In the genomic region with DNA sequence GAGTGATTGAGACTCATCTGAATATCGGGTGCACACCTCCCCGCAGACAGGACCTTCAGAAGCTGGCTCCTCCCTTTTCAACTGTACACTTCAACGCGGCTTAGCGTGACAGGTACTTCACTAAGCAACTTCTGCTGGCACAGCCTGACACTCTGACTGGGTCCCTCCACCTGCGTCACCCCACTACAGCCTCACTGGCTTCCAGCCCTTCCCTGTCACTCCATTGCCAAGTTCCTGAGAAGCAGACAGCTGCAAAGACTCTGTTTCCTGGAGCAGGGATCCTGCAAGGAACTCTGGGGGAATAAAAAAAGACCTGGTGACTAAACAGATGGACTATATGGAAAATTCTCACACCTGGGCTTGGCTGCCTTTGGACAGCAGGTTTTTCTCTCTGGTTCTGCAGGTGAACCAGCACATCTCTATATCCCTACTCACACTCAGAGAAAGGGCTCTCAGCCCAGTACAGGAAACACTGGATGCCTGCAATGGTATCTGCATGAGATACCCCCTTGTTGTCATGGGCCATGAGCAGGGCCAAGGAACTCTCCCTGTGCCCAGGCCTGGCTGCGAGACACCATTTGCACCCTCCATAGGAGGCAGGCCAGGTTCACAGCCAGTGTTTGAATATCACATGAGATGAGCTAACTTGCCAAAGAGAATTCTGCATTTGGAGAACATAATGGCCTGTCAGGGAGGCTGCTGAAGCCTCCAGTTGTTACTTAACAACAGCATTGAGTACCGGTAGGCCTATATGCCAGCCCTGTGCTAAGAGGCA, we compare ENCODE assay signal across 7 mouse cellular contexts. TPM values are rescaled to one million over a fixed set of nuclear protein-coding genes. Genes with fewer than 3 reads are reported as not detected.
DNase-seq lines count a peak whose midpoint lies in the region; ATAC-seq and TF ChIP-seq lines count a peak whose summit lies in the region.

No protein-coding gene starts in this region.

- no peak for ATAC-seq in kidney, embryonic 15.5 days (replicated peaks; ENCODE audit: low FRiP score)
- peak; percentile 84 for ATAC-seq in heart, postnatal 0 days (ENCODE audit: insufficient read depth, low read depth)
- peak; percentile 88 for ATAC-seq in lung, postnatal 0 days

- peak; percentile 45 for DNase-seq in kidney, adult 11 months
- peak; percentile 57 for DNase-seq in gastrocnemius, postnatal 14 days
- peak; percentile 91 for DNase-seq in heart, postnatal 0 days (ENCODE audit: low spot score)
- DNase-seq in lung, postnatal 0 days (ENCODE audit: low spot score) = peak; percentile 86
- DNase-seq in embryo, embryonic 10.5 days (ENCODE audit: low spot score) = no peak
- no peak for DNase-seq in retina, postnatal 1 day

- intact Hi-C loops in gastrocnemius, postnatal 14 days (cut with DNase I; ENCODE audit: low total_unique reads) = no loop called here

- no peak overlapping the region for H3K4me2 ChIP-seq in kidney, embryonic 15.5 days
- H3K4me2 ChIP-seq in heart, postnatal 0 days (ENCODE audit: low read depth, low read length) = peak overlapping the region; percentile 17; the same call in 1 of the 2 replicates
- H3K4me2 ChIP-seq in lung, postnatal 0 days (replicated peaks; ENCODE audit: low read depth, low read length) = no peak overlapping the region

- no peaks in the 10 kb centered on the region for H3K9me3 ChIP-seq in kidney, embryonic 15.5 days (replicated peaks)
- no peaks in the 10 kb centered on the region for H3K9me3 ChIP-seq in heart, postnatal 0 days (replicated peaks; ENCODE audit: control insufficient read depth, low read length)
- H3K9me3 ChIP-seq in lung, postnatal 0 days (ENCODE audit: low read length) = no peaks in the 10 kb centered on the region

- TF ChIP-seq EP300 in heart, postnatal 0 days (IDR thresholded peaks at IDR 0.05; ENCODE audit: low read depth) = no peak
- TF ChIP-seq EP300 in lung, postnatal 0 days (IDR thresholded peaks at IDR 0.05) = no peak

- WGBS in kidney, embryonic 15.5 days = 75% methylated on average over 8 of the region's 8 CpGs
- 37% methylated on average over 8 of the region's 8 CpGs for WGBS in heart, postnatal 0 days
- 56% methylated on average over 8 of the region's 8 CpGs for WGBS in lung, postnatal 0 days

- H3K36me3 ChIP-seq in kidney, embryonic 15.5 days = peaks cover 13% of the 10 kb centered on the region
- H3K36me3 ChIP-seq in heart, postnatal 0 days (replicated peaks; ENCODE audit: control insufficient read depth, insufficient read depth, low read length) = peaks cover 18% of the 10 kb centered on the region
- no peaks in the 10 kb centered on the region for H3K36me3 ChIP-seq in lung, postnatal 0 days (ENCODE audit: insufficient read depth, low read length)

- no peak overlapping the region for H3K4me3 ChIP-seq in kidney, embryonic 15.5 days (replicated peaks)
- no peak overlapping the region for H3K4me3 ChIP-seq in heart, postnatal 0 days (ENCODE audit: low read depth, low read length)
- H3K4me3 ChIP-seq in lung, postnatal 0 days (ENCODE audit: low read depth, low read length) = no peak overlapping the region

- no peak overlapping the region; the same call in 1 of the 2 replicates for H3K27ac ChIP-seq in kidney, embryonic 15.5 days
- H3K27ac ChIP-seq in heart, postnatal 0 days (ENCODE audit: low read depth) = peak overlapping the region; percentile 77
- H3K27ac ChIP-seq in lung, postnatal 0 days (ENCODE audit: low read length) = no peak overlapping the region

- H3K27me3 ChIP-seq in kidney, embryonic 15.5 days = no peaks in the 10 kb centered on the region
- H3K27me3 ChIP-seq in heart, postnatal 0 days (ENCODE audit: control insufficient read depth, insufficient read depth, low read length) = no peaks in the 10 kb centered on the region
- H3K27me3 ChIP-seq in lung, postnatal 0 days (replicated peaks; ENCODE audit: insufficient read depth, low read length) = 0 out of 2 replicates have a peak, but pooled peaks cover 4% of the 10 kb centered on the region

- TF ChIP-seq CTCF in heart, postnatal 0 days (IDR thresholded peaks at IDR 0.05; ENCODE audit: low read depth) = no peak
- TF ChIP-seq CTCF in lung, postnatal 0 days (IDR thresholded peaks at IDR 0.05) = no peak

- H3K9ac ChIP-seq in kidney, embryonic 15.5 days = no peak overlapping the region
- no peak overlapping the region; the same call in 1 of the 2 replicates for H3K9ac ChIP-seq in heart, postnatal 0 days (replicated peaks; ENCODE audit: low read depth, low read length)
- H3K9ac ChIP-seq in lung, postnatal 0 days (replicated peaks; ENCODE audit: low read depth) = no peak overlapping the region

- peaks cover 44% of the 10 kb centered on the region for H3K4me1 ChIP-seq in kidney, embryonic 15.5 days
- peaks cover 41% of the 10 kb centered on the region for H3K4me1 ChIP-seq in heart, postnatal 0 days (ENCODE audit: control insufficient read depth, insufficient read depth)
- peaks cover 5% of the 10 kb centered on the region; the same call in 1 of the 2 replicates for H3K4me1 ChIP-seq in lung, postnatal 0 days (ENCODE audit: insufficient read depth, low read depth, low read length)

RNA-seq across cellular contexts. Expression of a gene that starts 44.3 kb away (rescaled TPM):
- 3.0 and 3.2 TPM in 2 replicates for polyA plus RNA-seq in kidney, embryonic 15.5 days (2015; fragmentation: Nextera tagmentation; extraction: Ambion mirVana)
- total RNA-seq in gastrocnemius, postnatal 14 days (2021) = 10 to 100 TPM; 12.1 to 15.0 TPM
- total RNA-seq in heart, postnatal 0 days (2014; rRNA removed; ENCODE audit: low replicate concordance) = 33.6 and 36.8 TPM in 2 replicates
- 1.4 and 1.7 TPM in 2 replicates for polyA plus RNA-seq in heart, postnatal 0 days (2015; fragmentation: Nextera tagmentation; extraction: Ambion mirVana)
- polyA plus RNA-seq in lung, postnatal 0 days (2015; fragmentation: Nextera tagmentation; extraction: Ambion mirVana) = 2.2 and 2.3 TPM in 2 replicates

Comparison
In these comparisons a context has a peak if more than half of its experiments do, and no peak if none do; other contexts are left out.
1. DNase-seq: peak in kidney, adult 11 months (single experiment), gastrocnemius, postnatal 14 days (single experiment), heart, postnatal 0 days (single experiment) and lung, postnatal 0 days (single experiment); none in embryo, embryonic 10.5 days (single experiment) and retina, postnatal 1 day (single experiment).